Mouse (Mus musculus) bone marrow, adult 2 months (tissue): ENCODE results near the gene 3110001I22Rik.

Source experiments
- CTCF ChIP-seq: fragments of 200-500 bp; IDR thresholded peaks from 2 replicates; pipeline ENCODE4 v1.5.1; 2011; ENCODE audit warnings: low read length, control low read depth; ENCODE audit not compliant: control insufficient read depth, insufficient read depth
- POLR2A ChIP-seq: fragments of 200-500 bp; IDR thresholded peaks from 2 replicates; pipeline ENCODE4 v1.6.1; 2011; ENCODE audit warnings: low read depth, mild to moderate bottlenecking, control low read depth, low read length, borderline replicate concordance; ENCODE audit not compliant: control insufficient read depth

DNA sequence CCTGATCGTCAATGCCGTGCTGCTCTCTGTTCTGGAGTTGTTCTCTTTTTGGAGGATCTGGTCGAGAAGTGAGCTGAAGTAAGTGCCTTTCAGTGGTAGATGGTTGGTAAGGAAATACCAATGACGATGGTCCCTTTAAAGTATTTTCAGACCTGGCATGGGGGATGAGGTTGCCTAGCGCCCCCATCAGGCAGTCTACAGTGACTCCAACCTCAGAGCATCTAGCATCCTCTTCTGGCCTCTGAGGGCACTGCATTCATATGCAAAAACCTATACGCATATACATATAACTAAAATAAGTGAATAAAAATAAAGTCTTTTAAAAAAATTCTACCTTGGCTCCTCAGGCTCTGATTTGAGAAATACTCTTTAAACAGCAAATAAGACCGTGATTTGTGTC lies 27.3 kb downstream of the 3110001I22Rik start:
- TF ChIP-seq CTCF (no peak), POLR2A (no peak)
